Mouse (Mus musculus) kidney, adult 2 months (tissue): ENCODE measurements at regions not wholly inside any gene's neighbourhood (a gene's known extent, or its start where the extent isn't known, plus 50 kb on each side); places are given as distances from the start of the nearest gene placed in this dataset.

ENCODE experiments used
- CTCF ChIP-seq: fragments of 200-500 bp; conservative IDR thresholded peaks from 2 replicates; pipeline ENCODE4 v1.5.1; 2011; ENCODE audit warnings: low read depth, mild to moderate bottlenecking, control low read depth, low read length, moderate library complexity, mixed read lengths; ENCODE audit not compliant: insufficient read depth, insufficient read length
- POLR2A ChIP-seq: fragments of 200-500 bp; IDR thresholded peaks from one replicate; pipeline ENCODE4 v1.6.1; 2011; ENCODE audit warnings: low read depth, low read length, control low read depth

DNA sequence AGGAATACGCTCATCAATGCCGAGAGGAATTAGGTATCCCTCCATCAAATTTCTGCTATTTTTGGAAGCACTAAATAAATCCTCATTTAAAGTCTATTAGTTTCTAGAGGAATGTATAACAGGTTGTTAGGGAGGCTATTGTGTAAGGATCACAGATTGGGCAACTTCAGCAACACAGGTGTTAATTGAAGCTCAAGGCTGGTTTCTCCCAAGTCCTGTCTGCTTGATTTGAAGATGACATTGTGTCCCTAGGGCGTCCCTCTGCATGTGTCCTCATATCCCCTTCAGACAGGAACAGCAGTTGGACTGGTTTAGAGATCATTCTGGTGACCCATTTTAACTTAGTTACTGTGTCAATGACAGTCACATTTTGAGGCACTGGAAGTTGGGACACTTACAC lies 281.5 kb downstream of the Gm5447 start:
- no peak for TF ChIP-seq CTCF
- no peak for TF ChIP-seq POLR2A
